10 mouse cellular contexts compared by ENCODE assay signal in genomic region chr16:77060166-77060565, GRCm38 (mm10). TPM values are rescaled to one million over a fixed set of nuclear protein-coding genes. Genes with fewer than 3 reads are reported as not detected.
DNase-seq lines count a peak whose midpoint lies in the region; ATAC-seq and TF ChIP-seq lines count a peak whose summit lies in the region.
"Had no signal": no experiment of that assay in that cellular context is flagged by ENCODE, and none has a peak within 500 bp of the region (broad histone marks: within the 10 kb centered on the region; RNA-seq: fewer than 3 reads in every experiment).

No protein-coding gene starts in this region.

- H3K27me3 ChIP-seq in lung, postnatal 0 days (replicated peaks; ENCODE audit: insufficient read depth, low read length), result no peaks in the 10 kb centered on the region
- H3K27me3 ChIP-seq in liver, embryonic 16.5 days (ENCODE audit: control insufficient read depth, insufficient read depth, low read depth, low read length), result no peaks in the 10 kb centered on the region
- no peaks in the 10 kb centered on the region for H3K27me3 ChIP-seq in cerebellum, adult 2 months (ENCODE audit: control insufficient read depth, insufficient read depth, low read length)
- H3K27me3 ChIP-seq: embryonic facial prominence, embryonic 15.5 days; hindbrain, embryonic 12.5 days had no signal

- no peak for TF ChIP-seq EP300 in lung, postnatal 0 days (IDR thresholded peaks at IDR 0.05)

- ATAC-seq in lung, postnatal 0 days, result no peak
- ATAC-seq in liver, embryonic 16.5 days (ENCODE audit: low read depth), result peak; percentile 94

- peak; percentile 69 to 82 for DNase-seq in lung, adult 18-20 months
- DNase-seq in lung, postnatal 0 days (ENCODE audit: low spot score), result no peak
- DNase-seq in adrenal gland, postnatal 36 days, result peak; percentile 37 to 67
- DNase-seq in thymus, postnatal 14 days, result peak; percentile 90
- DNase-seq in cerebellum, adult 2 months, result no peak
- no peak for DNase-seq in layer of hippocampus, adult 9-10 months (ENCODE audit: low spot score)
- DNase-seq in cerebellum, postnatal 14 days, result no peak

- no peak for TF ChIP-seq CTCF in lung, postnatal 0 days (IDR thresholded peaks at IDR 0.05)
- TF ChIP-seq CTCF in cerebellum, adult 2 months (IDR thresholded peaks at IDR 0.05; ENCODE audit: borderline replicate concordance, insufficient read depth, low read depth, low read length), result no peak

- H3K4me3 ChIP-seq in lung, postnatal 0 days (ENCODE audit: low read depth, low read length), result no peak overlapping the region
- no peak overlapping the region for H3K4me3 ChIP-seq in liver, embryonic 16.5 days (ENCODE audit: low read depth, low read length)
- no peak overlapping the region for H3K4me3 ChIP-seq in cerebellum, adult 2 months (replicated peaks; ENCODE audit: insufficient read depth, low read depth, low read length)
- H3K4me3 ChIP-seq: embryonic facial prominence, embryonic 15.5 days; hindbrain, embryonic 12.5 days had no signal

- 69% methylated on average over 8 of the region's 8 CpGs for WGBS in lung, postnatal 0 days
- WGBS in liver, embryonic 16.5 days (ENCODE audit: insufficient replicate concordance), result 55% methylated on average over 8 of the region's 8 CpGs
- WGBS in cerebellum, adult 2 months, result 90% methylated on average over 8 of the region's 8 CpGs

- no peaks in the 10 kb centered on the region for H3K9me3 ChIP-seq in lung, postnatal 0 days (ENCODE audit: low read length)
- no peaks in the 10 kb centered on the region for H3K9me3 ChIP-seq in liver, embryonic 16.5 days (replicated peaks; ENCODE audit: control insufficient read depth, low read length)
- H3K9me3 ChIP-seq: embryonic facial prominence, embryonic 15.5 days; hindbrain, embryonic 12.5 days had no signal

- no peak overlapping the region for H3K9ac ChIP-seq in lung, postnatal 0 days (replicated peaks; ENCODE audit: low read depth)
- H3K9ac ChIP-seq in liver, embryonic 16.5 days (ENCODE audit: low read depth, low read length), result no peak overlapping the region
- H3K9ac ChIP-seq: embryonic facial prominence, embryonic 15.5 days; hindbrain, embryonic 12.5 days had no signal

- no peak overlapping the region for H3K4me2 ChIP-seq in lung, postnatal 0 days (replicated peaks; ENCODE audit: low read depth, low read length)
- no peak overlapping the region for H3K4me2 ChIP-seq in liver, embryonic 16.5 days (ENCODE audit: low read depth, low read length)
- H3K4me2 ChIP-seq: embryonic facial prominence, embryonic 15.5 days; hindbrain, embryonic 12.5 days had no signal

- no peak for TF ChIP-seq POLR2A in cerebellum, adult 2 months (IDR thresholded peaks at IDR 0.05; ENCODE audit: borderline replicate concordance, insufficient read depth, low read length)

- H3K36me3 ChIP-seq in lung, postnatal 0 days (ENCODE audit: insufficient read depth, low read length), result peaks cover 17% of the 10 kb centered on the region; the same call in 1 of the 2 replicates
- peaks cover 49% of the 10 kb centered on the region for H3K36me3 ChIP-seq in liver, embryonic 16.5 days (ENCODE audit: control insufficient read depth, insufficient read depth)

- H3K27ac ChIP-seq in lung, postnatal 0 days (ENCODE audit: low read length), result no peak overlapping the region
- no peak overlapping the region for H3K27ac ChIP-seq in liver, embryonic 16.5 days (ENCODE audit: low read length)
- H3K27ac ChIP-seq in cerebellum, adult 2 months (ENCODE audit: insufficient read depth, low read length), result no peak overlapping the region
- H3K27ac ChIP-seq: embryonic facial prominence, embryonic 15.5 days; hindbrain, embryonic 12.5 days had no signal

- H3K4me1 ChIP-seq in lung, postnatal 0 days (ENCODE audit: insufficient read depth, low read depth, low read length), result no peaks in the 10 kb centered on the region
- H3K4me1 ChIP-seq in liver, embryonic 16.5 days (ENCODE audit: control insufficient read depth, low read depth, low read length), result peaks cover 7% of the 10 kb centered on the region; the same call in 1 of the 2 replicates
- no peaks in the 10 kb centered on the region for H3K4me1 ChIP-seq in cerebellum, adult 2 months (ENCODE audit: control insufficient read depth, insufficient read depth, low read length)
- H3K4me1 ChIP-seq: embryonic facial prominence, embryonic 15.5 days had no signal

RNA-seq across cellular contexts. Expression of gene Usp25, which starts 46.7 kb away (rescaled TPM):
- 19.2 and 21.8 TPM in 2 replicates for polyA plus RNA-seq in lung, postnatal 0 days (2015; fragmentation: Nextera tagmentation; extraction: Ambion mirVana)
- total RNA-seq in adrenal gland, postnatal 36 days (2021), result 10 to 100 TPM; 45.1 to 57.6 TPM
- 18.3 and 25.5 TPM in 2 replicates for polyA plus RNA-seq in liver, embryonic 16.5 days (2015; fragmentation: Nextera tagmentation; extraction: Ambion mirVana)
- 20.2 and 20.5 TPM in 2 replicates for polyA plus RNA-seq in cerebellum, adult 2 months (2012; rRNA removed)

Comparison
In these comparisons a context has a peak if more than half of its experiments do, and no peak if none do; other contexts are left out.
1. DNase-seq: peak in lung, adult 18-20 months (2 of 2), adrenal gland, postnatal 36 days (2 of 2) and thymus, postnatal 14 days (single experiment); none in lung, postnatal 0 days (single experiment), cerebellum, adult 2 months (0 of 2), layer of hippocampus, adult 9-10 months (single experiment) and cerebellum, postnatal 14 days (0 of 2).